Mouse (Mus musculus) kidney, adult 2 months (tissue): ENCODE measurements around the gene Sar1b.

ENCODE experiments used
- CTCF ChIP-seq: fragments of 200-500 bp; conservative IDR thresholded peaks from 2 replicates; pipeline ENCODE4 v1.5.1; 2011; ENCODE audit warnings: low read depth, mild to moderate bottlenecking, control low read depth, low read length, moderate library complexity, mixed read lengths; ENCODE audit not compliant: insufficient read depth, insufficient read length
- POLR2A ChIP-seq: fragments of 200-500 bp; IDR thresholded peaks from one replicate; pipeline ENCODE4 v1.6.1; 2011; ENCODE audit warnings: low read depth, low read length, control low read depth

- TF ChIP-seq POLR2A (no peak), CTCF (no peak)
These were observed 27.2 kb downstream of the Sar1b start for GRCm38 (mm10) chr11:51790662-51791061.
